Mouse (Mus musculus) C2C12 (cell line): Measurements from ENCODE around the gene Selenom. TPM values are rescaled to one million over a fixed set of nuclear protein-coding genes. Genes with fewer than 3 reads are reported as not detected.
A peak's percentile ranks its signal among the peaks of the same experiment; 100 is the strongest.

Experiments used
- H3K27me3 ChIP-seq: one replicate; pipeline ENCODE4 v1.6.1; 2011; ENCODE audit not compliant: control insufficient read depth, insufficient read depth, insufficient read length
- H3K36me3 ChIP-seq: one replicate; pipeline ENCODE4 v1.6.1; 2011; ENCODE audit not compliant: control insufficient read depth, insufficient read depth
- H3K4me3 ChIP-seq: one replicate; pipeline ENCODE4 v1.5.1; 2011; ENCODE audit warnings: mild to moderate bottlenecking, control low read depth; ENCODE audit not compliant: poor library complexity, insufficient read depth, severe bottlenecking
- H3K79me2 ChIP-seq: one replicate; pipeline ENCODE4 v1.6.1; 2011; ENCODE audit not compliant: control insufficient read depth, insufficient read depth
- H3K79me3 ChIP-seq: one replicate; pipeline ENCODE4 v1.6.1; 2011; ENCODE audit warnings: low read depth, control low read depth
- H3ac ChIP-seq: one replicate; pipeline ENCODE3; 2011; ENCODE audit warnings: low read depth; ENCODE audit not compliant: control insufficient read depth, insufficient read length
- CEBPB ChIP-seq: IDR thresholded peaks from one replicate; pipeline ENCODE4 v1.6.1; 2011; ENCODE audit warnings: low read depth, mild to moderate bottlenecking, control low read depth, moderate library complexity
- CTCF ChIP-seq: IDR thresholded peaks from one replicate; pipeline ENCODE4 v1.5.1; 2011; ENCODE audit not compliant: control insufficient read depth, insufficient read depth, insufficient read length
- FOSL1 ChIP-seq: IDR thresholded peaks from one replicate; pipeline ENCODE4 v1.8.0; 2011; ENCODE audit warnings: mild to moderate bottlenecking, low read length; ENCODE audit not compliant: poor library complexity, insufficient read depth, severe bottlenecking
- MAX ChIP-seq: IDR thresholded peaks from one replicate; pipeline ENCODE4 v1.6.1; 2011; ENCODE audit warnings: mild to moderate bottlenecking, control low read depth
- MYOD1 ChIP-seq: IDR thresholded peaks from one replicate; pipeline ENCODE4 v1.6.1; 2011; ENCODE audit warnings: low read depth; ENCODE audit not compliant: control insufficient read depth, insufficient read length
- MYOG ChIP-seq: IDR thresholded peaks from one replicate; pipeline ENCODE4 v1.6.1; 2011; ENCODE audit not compliant: control insufficient read depth, insufficient read length; ENCODE audit errors: extremely low read depth
- USF1 ChIP-seq: IDR thresholded peaks from one replicate; pipeline ENCODE4 v1.6.1; 2011; ENCODE audit warnings: low read depth, mild to moderate bottlenecking, control low read depth, moderate library complexity
- polyA plus RNA-seq: library from polyadenylated mRNA; unstranded; fragments of >200 nt; fragmentation: generic; extraction: Trizol; gene quantifications from one replicate; pipeline ENCODE4 v1.2.1, GENCODE M21; 2012; ENCODE audit warnings: missing spikeins

Selenom gene
- polyA plus RNA-seq, 1 experiment = 77.0 TPM

DNA sequence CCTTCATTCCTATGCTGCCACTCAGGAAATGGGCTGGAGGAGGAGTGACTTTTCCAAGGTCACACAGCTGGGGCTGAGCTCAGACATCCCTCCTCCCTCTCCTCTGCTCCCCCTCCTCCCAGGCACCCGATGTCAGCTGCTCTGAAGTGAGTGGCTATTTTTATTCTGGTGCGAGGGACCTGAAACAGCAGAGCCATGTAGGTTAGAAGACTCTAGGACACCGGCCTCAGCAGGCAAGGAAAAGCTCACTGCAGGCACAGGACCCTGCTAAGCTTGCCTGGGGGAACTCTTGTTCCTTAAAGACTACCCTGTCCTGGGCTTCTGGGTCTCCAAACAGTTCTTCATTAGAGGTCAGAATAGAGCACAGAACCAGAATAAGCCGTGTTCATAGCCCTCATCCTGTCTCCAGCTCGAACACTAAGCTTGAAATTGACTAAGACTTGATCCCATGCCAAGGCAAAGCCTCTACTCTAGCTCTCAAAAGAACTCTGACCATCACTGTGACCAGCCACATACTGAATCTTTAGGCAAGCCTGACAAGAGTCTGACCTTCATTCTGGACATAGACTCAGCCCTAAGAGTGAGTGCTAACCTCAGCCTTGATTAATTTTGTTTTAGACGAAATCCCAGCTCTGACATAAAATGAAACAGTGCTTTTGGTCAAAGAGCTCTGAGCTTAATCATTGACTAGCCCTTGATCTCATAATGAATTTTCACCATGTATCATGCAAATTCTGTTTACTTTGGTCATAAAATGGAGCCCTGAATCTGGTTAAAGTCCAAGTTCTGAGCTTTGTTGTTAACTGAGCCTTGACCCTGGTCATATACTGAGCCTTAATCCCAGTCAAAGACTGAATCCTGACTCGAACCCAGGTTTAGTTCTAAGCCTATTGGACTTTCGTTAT, 5.1 kb upstream of the Selenom start:
- no peaks in the 10 kb centered on the region for H3K27me3 ChIP-seq
- TF ChIP-seq MYOD1 = no peak
- no peak for TF ChIP-seq CEBPB
- no peak for TF ChIP-seq MAX
- TF ChIP-seq MYOG = no peak
- TF ChIP-seq FOSL1 = no peak
- no peak for TF ChIP-seq USF1
- no peak for TF ChIP-seq CTCF
- H3K79me3 ChIP-seq = no peaks in the 10 kb centered on the region
- no peak overlapping the region for H3K4me3 ChIP-seq
- no peaks in the 10 kb centered on the region for H3K79me2 ChIP-seq
- no peak overlapping the region for H3ac ChIP-seq
- H3K36me3 ChIP-seq = no peaks in the 10 kb centered on the region

DNA sequence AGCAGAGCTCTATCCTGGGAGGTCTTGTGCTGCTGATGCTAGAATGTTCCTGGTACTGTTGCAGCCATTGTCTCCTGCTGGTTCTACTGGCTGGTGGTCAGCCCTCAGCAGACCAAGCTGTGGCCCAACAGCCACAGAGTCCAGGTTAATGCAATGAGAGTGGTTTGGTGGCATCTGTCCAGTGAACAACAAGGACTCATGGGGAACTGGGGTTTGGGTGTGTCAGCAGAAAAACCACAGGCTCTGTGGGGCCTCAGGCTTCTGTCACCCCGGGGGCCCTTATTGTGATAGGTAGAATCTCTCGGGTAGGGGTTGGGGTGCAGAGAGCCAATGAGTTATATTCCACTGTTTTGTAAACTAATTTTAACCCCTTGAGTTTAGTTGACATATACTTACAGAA, 4.2 kb upstream of the Selenom start:
- Histone ChIP-seq H3K79me3 (no peaks in the 10 kb centered on the region), H3K4me3 (no peak overlapping the region), H3K36me3 (no peaks in the 10 kb centered on the region), H3K79me2 (no peaks in the 10 kb centered on the region), H3ac (no peak overlapping the region), H3K27me3 (no peaks in the 10 kb centered on the region)
- TF ChIP-seq MYOD1 = no peak
- TF ChIP-seq CEBPB = no peak
- TF ChIP-seq MAX = no peak
- no peak for TF ChIP-seq FOSL1
- TF ChIP-seq CTCF = no peak
- TF ChIP-seq MYOG = no peak
- TF ChIP-seq USF1 = no peak

DNA sequence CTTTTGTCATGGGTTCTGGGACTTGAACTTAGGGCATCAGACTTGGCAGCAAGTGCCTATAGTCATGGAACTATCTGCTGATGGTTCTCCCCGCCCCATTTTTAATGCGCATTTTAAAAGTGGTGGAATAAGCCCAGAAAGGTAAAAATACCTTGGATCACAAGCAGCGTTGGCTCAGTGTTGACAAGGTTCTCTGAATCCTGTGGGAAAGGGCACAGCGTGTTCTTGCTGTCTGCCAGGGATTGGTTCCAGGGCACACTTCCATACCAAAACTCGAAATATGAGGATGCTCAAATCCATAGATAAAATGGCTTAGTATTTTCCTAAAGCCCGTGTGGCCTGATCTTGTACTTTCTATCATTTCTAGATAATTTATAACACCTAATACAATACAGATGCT, 1.2 kb upstream of the Selenom start:
- Histone ChIP-seq H3K27me3 (no peaks in the 10 kb centered on the region), H3K36me3 (no peaks in the 10 kb centered on the region), H3K79me3 (no peaks in the 10 kb centered on the region), H3K4me3 (no peak overlapping the region), H3K79me2 (no peaks in the 10 kb centered on the region), H3ac (no peak overlapping the region)
- TF ChIP-seq MYOD1 = no peak
- no peak for TF ChIP-seq USF1
- no peak for TF ChIP-seq CTCF

DNA sequence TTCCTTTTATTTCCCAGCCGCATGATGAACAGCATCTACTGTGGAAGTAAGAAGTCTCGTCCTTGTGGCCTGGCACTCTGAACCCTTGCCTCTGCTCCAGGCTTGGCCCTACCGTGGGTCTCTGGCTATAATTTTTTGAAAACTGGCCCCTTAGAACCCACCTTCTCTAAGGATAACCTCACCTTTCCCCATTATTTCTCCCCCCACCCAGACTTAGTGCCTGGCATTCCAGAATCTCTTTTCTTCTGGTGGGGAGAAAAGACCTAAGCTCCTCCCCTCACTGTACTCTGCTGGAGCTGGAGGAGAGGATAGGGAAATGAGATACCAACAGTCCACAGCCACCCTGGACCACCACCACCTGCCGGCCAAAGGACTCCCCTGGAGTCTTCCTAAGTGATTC, 732 bp downstream of the Selenom start:
- no peak for TF ChIP-seq CEBPB
- no peak for TF ChIP-seq CTCF
- no peak for TF ChIP-seq FOSL1
- Histone ChIP-seq H3K4me3 (peak overlapping the region; percentile 51), H3K27me3 (no peaks in the 10 kb centered on the region), H3K79me2 (no peaks in the 10 kb centered on the region), H3K79me3 (no peaks in the 10 kb centered on the region), H3K36me3 (peaks cover 15% of the 10 kb centered on the region), H3ac (peak overlapping the region; percentile 75)

DNA sequence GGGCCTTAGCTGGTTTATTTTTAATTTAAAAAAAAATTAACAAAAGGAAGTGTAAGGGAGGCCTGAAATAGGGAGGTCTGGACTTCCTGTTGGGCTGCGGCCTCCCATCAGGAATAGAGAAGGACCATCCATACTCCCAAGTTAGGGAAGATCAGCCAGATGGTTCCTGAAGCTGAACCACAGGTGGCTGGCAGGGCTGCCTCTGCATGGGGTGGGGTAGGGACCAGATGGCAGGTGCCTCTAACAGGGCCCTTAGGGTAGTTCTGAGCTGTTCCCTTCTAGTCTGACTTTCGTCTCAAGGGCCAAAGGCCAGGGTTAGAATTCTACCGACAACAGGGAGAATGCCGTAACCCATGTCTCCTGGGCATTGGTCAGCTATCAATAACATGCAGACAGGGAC, 1.2 kb downstream of the Selenom start:
- TF ChIP-seq CEBPB (no peak), FOSL1 (no peak), MAX (no peak), MYOG (no peak), MYOD1 (no peak)
- Histone ChIP-seq H3K27me3 (no peaks in the 10 kb centered on the region), H3K4me3 (no peak overlapping the region), H3ac (peak overlapping the region; percentile 24), H3K79me3 (no peaks in the 10 kb centered on the region), H3K36me3 (peaks cover 19% of the 10 kb centered on the region), H3K79me2 (no peaks in the 10 kb centered on the region)

DNA sequence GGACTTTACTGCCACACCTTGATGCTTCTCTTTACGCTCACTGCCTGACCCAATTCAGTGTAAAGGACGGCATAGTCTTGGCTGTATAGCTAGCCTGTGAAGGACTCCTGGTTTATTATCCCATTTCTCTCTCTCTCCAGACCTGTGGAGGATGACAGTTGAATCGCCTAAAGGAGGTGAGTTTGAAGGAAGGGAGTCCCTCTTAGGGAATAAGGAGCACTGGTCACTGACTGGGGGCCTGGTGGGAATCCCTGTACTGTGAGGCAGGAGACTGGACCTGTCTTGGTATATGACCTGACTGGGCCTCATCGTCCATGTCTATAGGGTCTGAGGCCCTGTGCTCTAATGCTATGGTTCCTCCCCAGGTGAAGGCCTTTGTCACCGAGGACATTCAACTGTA, 1.6 kb downstream of the Selenom start:
- no peak overlapping the region for H3K4me3 ChIP-seq
- no peaks in the 10 kb centered on the region for H3K79me3 ChIP-seq
- TF ChIP-seq MYOG (no peak), MAX (no peak), CTCF (no peak), MYOD1 (no peak), FOSL1 (no peak), CEBPB (no peak), USF1 (no peak)
- peaks cover 23% of the 10 kb centered on the region for H3K36me3 ChIP-seq
- H3K27me3 ChIP-seq = no peaks in the 10 kb centered on the region
- no peak overlapping the region for H3ac ChIP-seq
- H3K79me2 ChIP-seq = no peaks in the 10 kb centered on the region
